Mouse (Mus musculus) myocyte (in vitro differentiated cells): ENCODE measurements around the gene St8sia1.

Source experiments
- CEBPB ChIP-seq: IDR thresholded peaks from 2 replicates; pipeline ENCODE4 v1.6.1; 2011; ENCODE audit warnings: mild to moderate bottlenecking, moderate library complexity; ENCODE audit not compliant: poor library complexity, insufficient read depth, severe bottlenecking
- E2F4 ChIP-seq: IDR thresholded peaks from one replicate; pipeline ENCODE4 v1.6.1; 2011; ENCODE audit warnings: mild to moderate bottlenecking, control low read depth, moderate library complexity; ENCODE audit not compliant: insufficient read depth
- MAX ChIP-seq: IDR thresholded peaks from one replicate; pipeline ENCODE4 v1.6.1; 2011; ENCODE audit warnings: low read depth, mild to moderate bottlenecking, control low read depth
- MYOD1 ChIP-seq, 3 experiments: IDR thresholded peaks; one replicate each; pipeline ENCODE4 v1.6.1; 2011; ENCODE audit warnings: control low read depth in 2 of 3, low read depth in 2 of 3, mild to moderate bottlenecking in 2 of 3, moderate library complexity in 1 of 3; ENCODE audit not compliant: insufficient read length in 2 of 3, control insufficient read depth in 1 of 3
- MYOG ChIP-seq, 3 experiments: IDR thresholded peaks; one replicate each; pipeline ENCODE4 v1.6.1; 2011; ENCODE audit warnings: control low read depth in 2 of 3, low read depth in 2 of 3, mild to moderate bottlenecking in 2 of 3; ENCODE audit not compliant: insufficient read length in 2 of 3, control insufficient read depth in 1 of 3, insufficient read depth in 1 of 3
- POLR2A ChIP-seq: IDR thresholded peaks from one replicate; pipeline ENCODE4 v1.6.1; 2011; ENCODE audit warnings: low read depth, mild to moderate bottlenecking, control low read depth, moderate library complexity; ENCODE audit not compliant: insufficient read length
- POLR2AphosphoS2 ChIP-seq: IDR thresholded peaks from one replicate; pipeline ENCODE4 v1.6.1; 2011; ENCODE audit warnings: low read depth, control low read depth; ENCODE audit not compliant: insufficient read length
- REST ChIP-seq: IDR thresholded peaks from one replicate; pipeline ENCODE4 v1.6.1; 2011; ENCODE audit warnings: mild to moderate bottlenecking, control low read depth, moderate library complexity; ENCODE audit not compliant: insufficient read depth, insufficient read length
- SRF ChIP-seq: IDR thresholded peaks from one replicate; pipeline ENCODE4 v1.6.1; 2011; ENCODE audit warnings: low read depth; ENCODE audit not compliant: control insufficient read depth, insufficient read length
- TCF12 ChIP-seq: IDR thresholded peaks from one replicate; pipeline ENCODE4 v1.6.1; 2011; ENCODE audit warnings: mild to moderate bottlenecking, control low read depth; ENCODE audit not compliant: poor library complexity, insufficient read depth, severe bottlenecking
- TCF3 ChIP-seq: IDR thresholded peaks from one replicate; pipeline ENCODE4 v1.6.1; 2011; ENCODE audit warnings: low read depth, control low read depth; ENCODE audit not compliant: insufficient read length
- USF1 ChIP-seq: IDR thresholded peaks from one replicate; pipeline ENCODE4 v1.6.1; 2011; ENCODE audit warnings: low read depth, mild to moderate bottlenecking, control low read depth, moderate library complexity

GRCm38 (mm10) chr6:142852419-142853377 is 111.6 kb downstream of the St8sia1 start:
- no peak for TF ChIP-seq POLR2A
- TF ChIP-seq MYOG (IDR thresholded peaks at IDR 0.05; ENCODE audit: control insufficient read depth in 1 of 3, insufficient read depth in 1 of 3, insufficient read length in 2 of 3, low read depth in 2 of 3): no peak
- no peak for TF ChIP-seq SRF
- TF ChIP-seq POLR2AphosphoS2: no peak
- TF ChIP-seq MYOD1 (IDR thresholded peaks at IDR 0.05; ENCODE audit: control insufficient read depth in 1 of 3, insufficient read length in 2 of 3, low read depth in 2 of 3): no peak
- no peak for TF ChIP-seq CEBPB
- TF ChIP-seq TCF3: no peak
- no peak for TF ChIP-seq USF1
- TF ChIP-seq E2F4: no peak
- no peak for TF ChIP-seq TCF12
- TF ChIP-seq MAX: no peak
- no peak for TF ChIP-seq REST
